Mouse (Mus musculus): ENCODE results near the gene A930018P22Rik. TPM values are rescaled to one million over a fixed set of nuclear protein-coding genes. Genes with fewer than 3 reads are reported as not detected.
"Not testable (repeated sequence)": the region's sequence is repeated elsewhere in the genome, so short reads cannot be mapped to it uniquely, and the experiment has no call there.

Gene A930018P22Rik
- polyA plus RNA-seq, 1 experiment from 2014 or later = 0.47 TPM

GRCm38 (mm10) chr2:104093305-104093704, 29.3 kb upstream of the A930018P22Rik start:
- Histone ChIP-seq H3K4me2 (replicated peaks; ENCODE audit: low read depth) (no peak overlapping the region), H3K27ac (replicated peaks) (no peak overlapping the region), H3K9me3 (ENCODE audit: control insufficient read depth, low read length) (no peaks in the 10 kb centered on the region), H3K4me3 (ENCODE audit: low read depth, low read length) (no peak overlapping the region), H3K9ac (ENCODE audit: low read length) (no peak overlapping the region), H3K27me3 (ENCODE audit: control insufficient read depth, insufficient read depth, low read length) (no peaks in the 10 kb centered on the region), H3K4me1 (replicated peaks; ENCODE audit: control insufficient read depth, insufficient read depth) (0 out of 2 replicates have a peak, but pooled peaks cover 2% of the 10 kb centered on the region), H3K36me3 (ENCODE audit: control insufficient read depth, insufficient read depth, low read length) (no peaks in the 10 kb centered on the region)
- WGBS = 66% methylated on average over 2 of the region's 2 CpGs
- TF ChIP-seq CTCF (IDR thresholded peaks at IDR 0.05; ENCODE audit: low read depth) (no peak), EP300 (optimal IDR thresholded peaks at IDR 0.05) (no peak)
- ATAC-seq (ENCODE audit: low FRiP score, low TSS enrichment) (no peak), DNase-seq (ENCODE audit: low spot score) (no peak)

GRCm38 (mm10) chr2:104095741-104096213, 26.8 kb upstream of the A930018P22Rik start, which contains the start of gene Cd59a:
TSS of gene Cd59a (plus strand) at chr2:104095801.
- DNase-seq (ENCODE audit: low spot score) (peak; percentile 91), ATAC-seq (ENCODE audit: low FRiP score, low TSS enrichment) (peak; percentile 95)
- H3K36me3 ChIP-seq (ENCODE audit: control insufficient read depth, insufficient read depth, low read length) = no peaks in the 10 kb centered on the region
- H3K4me2 ChIP-seq (replicated peaks; ENCODE audit: low read depth) = peak within 1 kb of the TSS; percentile 76
- TF ChIP-seq EP300 (optimal IDR thresholded peaks at IDR 0.05) (no peak), CTCF (IDR thresholded peaks at IDR 0.05; ENCODE audit: low read depth) (0 out of 2 replicates have a peak, but pooled peaks have one; percentile 9)
- H3K4me3 ChIP-seq (ENCODE audit: low read depth, low read length) = peak within 1 kb of the TSS; percentile 50
- 0 out of 2 replicates have a peak, but pooled peaks cover 6% of the 10 kb centered on the region for H3K4me1 ChIP-seq (replicated peaks; ENCODE audit: control insufficient read depth, insufficient read depth)
- 5% methylated on average over 15 of the region's 15 CpGs for WGBS
- no peaks in the 10 kb centered on the region for H3K27me3 ChIP-seq (ENCODE audit: control insufficient read depth, insufficient read depth, low read length)
- H3K27ac ChIP-seq (replicated peaks) = peak within 1 kb of the TSS; percentile 90
- H3K9ac ChIP-seq (ENCODE audit: low read length) = peak within 1 kb of the TSS; percentile 70
- H3K9me3 ChIP-seq (ENCODE audit: control insufficient read depth, low read length) = no peaks in the 10 kb centered on the region

- peak overlapping the region; percentile 70 for H3K9ac ChIP-seq (ENCODE audit: low read length)
- H3K27ac ChIP-seq (replicated peaks) = peak overlapping the region; percentile 90
- peak overlapping the region; percentile 50 for H3K4me3 ChIP-seq (ENCODE audit: low read depth, low read length)
- WGBS = 30% methylated on average over 10 of the region's 10 CpGs
- H3K27me3 ChIP-seq (ENCODE audit: control insufficient read depth, insufficient read depth, low read length) = no peaks in the 10 kb centered on the region
- 0 out of 2 replicates have a peak, but pooled peaks cover 6% of the 10 kb centered on the region for H3K4me1 ChIP-seq (replicated peaks; ENCODE audit: control insufficient read depth, insufficient read depth)
- ATAC-seq (ENCODE audit: low FRiP score, low TSS enrichment) = no peak
- peak overlapping the region; percentile 76 for H3K4me2 ChIP-seq (replicated peaks; ENCODE audit: low read depth)
- no peaks in the 10 kb centered on the region for H3K9me3 ChIP-seq (ENCODE audit: control insufficient read depth, low read length)
- DNase-seq (ENCODE audit: low spot score) = no peak
- TF ChIP-seq EP300 (optimal IDR thresholded peaks at IDR 0.05) = no peak
- TF ChIP-seq CTCF (IDR thresholded peaks at IDR 0.05; ENCODE audit: low read depth) = no peak
- H3K36me3 ChIP-seq (ENCODE audit: control insufficient read depth, insufficient read depth, low read length) = no peaks in the 10 kb centered on the region
These were observed 26.3 kb upstream of the A930018P22Rik start for GRCm38 (mm10) chr2:104096256-104096655.

GRCm38 (mm10) chr2:104096796-104097195, 25.8 kb upstream of the A930018P22Rik start:
- 59% methylated on average over 1 of the region's 1 CpGs for WGBS
- H3K4me3 ChIP-seq (ENCODE audit: low read depth, low read length); H3K27me3 ChIP-seq (ENCODE audit: control insufficient read depth, insufficient read depth, low read length); H3K27ac ChIP-seq (replicated peaks); H3K9me3 ChIP-seq (ENCODE audit: control insufficient read depth, low read length); H3K36me3 ChIP-seq (ENCODE audit: control insufficient read depth, insufficient read depth, low read length); ATAC-seq (ENCODE audit: low FRiP score, low TSS enrichment); H3K9ac ChIP-seq (ENCODE audit: low read length); H3K4me1 ChIP-seq (replicated peaks; ENCODE audit: control insufficient read depth, insufficient read depth); DNase-seq (ENCODE audit: low spot score): not testable (repeated sequence)
- H3K4me2 ChIP-seq (replicated peaks; ENCODE audit: low read depth) = peak overlapping the region; percentile 76

- not testable (repeated sequence) for H3K4me2 ChIP-seq (replicated peaks; ENCODE audit: low read depth); H3K27ac ChIP-seq (replicated peaks); ATAC-seq (ENCODE audit: low FRiP score, low TSS enrichment); DNase-seq (ENCODE audit: low spot score); H3K27me3 ChIP-seq (ENCODE audit: control insufficient read depth, insufficient read depth, low read length); H3K4me3 ChIP-seq (ENCODE audit: low read depth, low read length); H3K4me1 ChIP-seq (replicated peaks; ENCODE audit: control insufficient read depth, insufficient read depth); H3K9ac ChIP-seq (ENCODE audit: low read length); H3K36me3 ChIP-seq (ENCODE audit: control insufficient read depth, insufficient read depth, low read length); H3K9me3 ChIP-seq (ENCODE audit: control insufficient read depth, low read length)
- WGBS = 91% methylated on average over 4 of the region's 4 CpGs
These were observed 25.2 kb upstream of the A930018P22Rik start for GRCm38 (mm10) chr2:104097396-104097795.

- peak; percentile 36; the same call in 1 of the 2 replicates for ATAC-seq (ENCODE audit: low FRiP score, low TSS enrichment)
- TF ChIP-seq CTCF (IDR thresholded peaks at IDR 0.05; ENCODE audit: low read depth) (no peak), EP300 (optimal IDR thresholded peaks at IDR 0.05) (no peak)
- WGBS = 40% methylated on average over 3 of the region's 3 CpGs
- no peak for DNase-seq (ENCODE audit: low spot score)
- Histone ChIP-seq H3K36me3 (ENCODE audit: control insufficient read depth, insufficient read depth, low read length) (no peaks in the 10 kb centered on the region), H3K4me2 (replicated peaks; ENCODE audit: low read depth) (no peak overlapping the region), H3K4me1 (replicated peaks; ENCODE audit: control insufficient read depth, insufficient read depth) (0 out of 2 replicates have a peak, but pooled peaks cover 6% of the 10 kb centered on the region), H3K9me3 (ENCODE audit: control insufficient read depth, low read length) (no peaks in the 10 kb centered on the region), H3K9ac (ENCODE audit: low read length) (no peak overlapping the region), H3K4me3 (ENCODE audit: low read depth, low read length) (no peak overlapping the region), H3K27ac (replicated peaks) (no peak overlapping the region), H3K27me3 (ENCODE audit: control insufficient read depth, insufficient read depth, low read length) (no peaks in the 10 kb centered on the region)
These were observed 23.9 kb upstream of the A930018P22Rik start for GRCm38 (mm10) chr2:104098529-104099230.
